10 mouse cellular contexts compared by ENCODE assay signal in genomic region chr14:121983009-121983933, GRCm38 (mm10). TPM values are rescaled to one million over a fixed set of nuclear protein-coding genes. Genes with fewer than 3 reads are reported as not detected.
A peak's percentile ranks its signal among the peaks of the same experiment; 100 is the strongest.
DNase-seq lines count a peak whose midpoint lies in the region; ATAC-seq and TF ChIP-seq lines count a peak whose summit lies in the region.
"Had no signal": no experiment of that assay in that cellular context is flagged by ENCODE, and none has a peak within 500 bp of the region (broad histone marks: within the 10 kb centered on the region; RNA-seq: fewer than 3 reads in every experiment).

No protein-coding gene starts in this region.

- H3K4me2 ChIP-seq in lung, embryonic 14.5 days: no peak overlapping the region
- no peak overlapping the region for H3K4me2 ChIP-seq in stomach, embryonic 16.5 days (ENCODE audit: low read depth, low read length)
- H3K4me2 ChIP-seq: hindbrain, embryonic 14.5 days had no signal

- TF ChIP-seq CTCF in lung, embryonic 14.5 days (IDR thresholded peaks at IDR 0.05; ENCODE audit: low read depth): no peak

- peak overlapping the region; percentile 61 for H3K27ac ChIP-seq in lung, embryonic 14.5 days (ENCODE audit: low read depth)
- peak overlapping the region; percentile 79 for H3K27ac ChIP-seq in stomach, embryonic 16.5 days (ENCODE audit: low read length)
- H3K27ac ChIP-seq: hindbrain, embryonic 14.5 days had no signal

- peak; percentile 63; the same call in 1 of the 2 replicates for ATAC-seq in lung, embryonic 14.5 days (ENCODE audit: insufficient read depth)
- 0 out of 4 replicates have a peak, but pooled peaks have one; percentile 2 to 13 for ATAC-seq in hematopoietic stem cell, adult 5-6 weeks (replicated peaks in 1 of 2; ENCODE audit: insufficient read depth in 1 of 2, low FRiP score in 2 of 2, low TSS enrichment in 1 of 2, low read depth in 1 of 2, poor library complexity in 2 of 2, severe bottlenecking in 2 of 2)
- peak; percentile 62; the same call in 1 of the 2 replicates for ATAC-seq in stomach, embryonic 16.5 days (ENCODE audit: insufficient read depth, low FRiP score)

- WGBS in lung, embryonic 14.5 days: 32% methylated on average over 8 of the region's 8 CpGs
- WGBS in stomach, embryonic 16.5 days: 38% methylated on average over 8 of the region's 8 CpGs

- no peaks in the 10 kb centered on the region; the same call in 1 of the 2 replicates for H3K36me3 ChIP-seq in lung, embryonic 14.5 days (ENCODE audit: insufficient read depth)
- H3K36me3 ChIP-seq in stomach, embryonic 16.5 days (ENCODE audit: control insufficient read depth, insufficient read depth, low read length): no peaks in the 10 kb centered on the region

- H3K9ac ChIP-seq in lung, embryonic 14.5 days: no peak overlapping the region
- no peak overlapping the region for H3K9ac ChIP-seq in stomach, embryonic 16.5 days (ENCODE audit: low read length)
- H3K9ac ChIP-seq: hindbrain, embryonic 14.5 days had no signal

- H3K27me3 ChIP-seq in lung, embryonic 14.5 days (ENCODE audit: insufficient read depth, low read length): no peaks in the 10 kb centered on the region
- no peaks in the 10 kb centered on the region for H3K27me3 ChIP-seq in stomach, embryonic 16.5 days (ENCODE audit: control insufficient read depth, insufficient read depth, low read length)

- no peaks in the 10 kb centered on the region for H3K4me1 ChIP-seq in lung, embryonic 14.5 days (ENCODE audit: insufficient read depth)
- peaks cover 4% of the 10 kb centered on the region; the same call in 1 of the 2 replicates for H3K4me1 ChIP-seq in stomach, embryonic 16.5 days (ENCODE audit: control insufficient read depth, insufficient read depth, low read length)

- no peak overlapping the region for H3K4me3 ChIP-seq in lung, embryonic 14.5 days (ENCODE audit: low read depth, low read length)
- no peak overlapping the region for H3K4me3 ChIP-seq in stomach, embryonic 16.5 days (replicated peaks; ENCODE audit: low read length)

- peak; percentile 47 for DNase-seq in lung, embryonic 14.5 days
- DNase-seq in lung, postnatal 36 days: no peak
- DNase-seq in kidney, postnatal 25 days: peak; percentile 40 to 46
- DNase-seq in right cerebral cortex, adult 18-20 months: no peak
- DNase-seq in urinary bladder, adult 18-20 months (ENCODE audit: low spot score in 2 of 2): no peak
- DNase-seq: lung, postnatal 4 days had no signal

- H3K9me3 ChIP-seq in lung, embryonic 14.5 days (ENCODE audit: low read depth, low read length): no peaks in the 10 kb centered on the region
- H3K9me3 ChIP-seq in stomach, embryonic 16.5 days (replicated peaks; ENCODE audit: control insufficient read depth, low read length): no peaks in the 10 kb centered on the region

RNA-seq across cellular contexts. Expression of gene Gpr183, which starts 18.3 kb away (rescaled TPM):
- 2.9 and 3.6 TPM in 2 replicates for polyA plus RNA-seq in lung, embryonic 14.5 days (2014; fragmentation: Nextera tagmentation; extraction: Ambion mirVana)
- total RNA-seq in hematopoietic stem cell, adult 5-6 weeks (2017): 1.1 and 2.6 TPM in 2 replicates
- polyA plus RNA-seq in stomach, embryonic 16.5 days (2015; fragmentation: Nextera tagmentation; extraction: Ambion mirVana): 4.1 and 4.7 TPM in 2 replicates

RNA-seq across cellular contexts. Expression of gene Timm8a2, which starts 51.2 kb away (rescaled TPM):
- not detected in 2 replicates for polyA plus RNA-seq in lung, embryonic 14.5 days (2014; fragmentation: Nextera tagmentation; extraction: Ambion mirVana)
- total RNA-seq in hematopoietic stem cell, adult 5-6 weeks (2017): not detected in 2 replicates
- polyA plus RNA-seq in stomach, embryonic 16.5 days (2015; fragmentation: Nextera tagmentation; extraction: Ambion mirVana): not detected in 2 replicates
- polyA plus RNA-seq: hindbrain, embryonic 14.5 days; neural tube, embryonic 11.5 days had no signal

Comparison
In these comparisons a context has a peak if more than half of its experiments do, and no peak if none do; other contexts are left out.
1. DNase-seq: peak in lung, embryonic 14.5 days (single experiment) and kidney, postnatal 25 days (2 of 2); none in lung, postnatal 36 days (single experiment), right cerebral cortex, adult 18-20 months (single experiment) and urinary bladder, adult 18-20 months (0 of 2).
2. ATAC-seq: peak in every context shown above with its lines; median percentile 63 in lung, embryonic 14.5 days; 62 in stomach, embryonic 16.5 days; 8 in hematopoietic stem cell, adult 5-6 weeks.